Mouse (Mus musculus) hindbrain, embryonic 16.5 days (tissue): ENCODE results near the gene Gm17428. TPM values are rescaled to one million over a fixed set of nuclear protein-coding genes. Genes with fewer than 3 reads are reported as not detected.
"Not testable (repeated sequence)": the region's sequence is repeated elsewhere in the genome, so short reads cannot be mapped to it uniquely, and the experiment has no call there.

ENCODE experiments used
- ATAC-seq: fragments of 200-750 bp; cut with Nextera tagmentation; 2 replicates; pipeline ENCODE4 v1.8.0; 2017; ENCODE audit warnings: moderate TSS enrichment, moderate library complexity
- H3K27ac ChIP-seq: fragments of 300-500 bp; sonication (generic); 2 replicates; pipeline ENCODE4 v1.5.1; 2014; ENCODE audit warnings: low read depth, mild to moderate bottlenecking, control low read depth, low read length, moderate library complexity
- H3K27me3 ChIP-seq: fragments of 300-500 bp; sonication (generic); replicated peaks from 2 replicates; pipeline ENCODE4 v1.6.1; 2014; ENCODE audit warnings: low read length; ENCODE audit not compliant: control insufficient read depth, insufficient read depth
- H3K36me3 ChIP-seq: fragments of 300-500 bp; sonication (generic); 2 replicates; pipeline ENCODE4 v1.6.1; 2014; ENCODE audit warnings: mild to moderate bottlenecking, low read length, moderate library complexity, mixed read lengths; ENCODE audit not compliant: control insufficient read depth, insufficient read depth
- H3K4me1 ChIP-seq: fragments of 300-500 bp; sonication (generic); 2 replicates; pipeline ENCODE4 v1.6.1; 2014; ENCODE audit warnings: low read depth, low read length; ENCODE audit not compliant: control insufficient read depth, insufficient read depth
- H3K4me2 ChIP-seq: fragments of 300-500 bp; sonication (generic); 2 replicates; pipeline ENCODE4 v1.6.1; 2014; ENCODE audit warnings: mild to moderate bottlenecking, low read length, control low read depth, moderate library complexity
- H3K4me3 ChIP-seq: fragments of 300-500 bp; sonication (generic); 2 replicates; pipeline ENCODE4 v1.5.1; 2014; ENCODE audit warnings: mild to moderate bottlenecking, low read length, control low read depth, moderate library complexity
- H3K9ac ChIP-seq: fragments of 300-500 bp; sonication (generic); 2 replicates; pipeline ENCODE4 v1.6.1; 2014; ENCODE audit warnings: low read depth, mild to moderate bottlenecking, control low read depth, low read length, moderate library complexity
- H3K9me3 ChIP-seq: fragments of 300-500 bp; sonication (generic); 2 replicates; pipeline ENCODE4 v1.6.1; 2014; ENCODE audit warnings: mild to moderate bottlenecking, low read length, moderate library complexity; ENCODE audit not compliant: control insufficient read depth
- WGBS: fragments of 180-500 bp; shearing (Covaris S2); extraction: QIAGEN DNeasy Blood & Tissue Kit; methylation state at CpG from one replicate; pipeline ENCODE4 v1.1.7; 2014; 5-methylcytosine and 5-hydroxymethylcytosine counted together
- polyA plus RNA-seq: library from polyadenylated mRNA; unstranded; fragments of >200 nt; fragmentation: Nextera tagmentation; extraction: Ambion mirVana; gene quantifications from 2 replicates; pipeline ENCODE4 v1.2.1, GENCODE M21; 2015

Gm17428 gene
- polyA plus RNA-seq, 1 experiment from 2014 or later: not detected

DNA sequence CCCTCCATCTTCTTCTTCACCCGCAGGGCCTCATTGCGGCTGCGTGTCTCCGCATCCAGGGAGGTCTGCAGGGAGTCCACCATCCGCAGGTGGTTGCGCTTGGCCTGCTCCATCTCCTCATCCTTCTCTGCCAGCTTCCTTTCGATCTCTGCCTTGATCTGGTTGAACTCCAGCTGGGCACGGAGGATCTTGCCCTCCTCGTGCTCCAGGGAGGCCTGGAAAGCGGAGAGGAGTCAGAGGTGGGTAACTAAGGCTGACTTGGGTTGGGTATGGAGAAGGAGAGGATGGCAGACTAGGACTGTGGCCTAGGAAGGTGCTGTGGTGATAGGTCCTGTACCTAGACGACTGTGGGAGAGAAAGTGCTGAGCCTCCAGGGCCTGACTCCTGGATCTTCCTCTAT lies 29.7 kb upstream of the Gm17428 start:
- whole genome bisulfite sequencing: 82% methylated on average over 10 of the region's 11 CpGs
- not testable (repeated sequence) for H3K9me3 ChIP-seq, H3K9ac ChIP-seq, H3K27me3 ChIP-seq, H3K4me1 ChIP-seq, ATAC-seq, H3K4me3 ChIP-seq, H3K36me3 ChIP-seq, H3K27ac ChIP-seq, H3K4me2 ChIP-seq

- Histone ChIP-seq H3K4me2 (no peak overlapping the region), H3K9ac (no peak overlapping the region), H3K27me3 (no peaks in the 10 kb centered on the region), H3K36me3 (no peaks in the 10 kb centered on the region), H3K9me3 (no peaks in the 10 kb centered on the region), H3K4me3 (no peak overlapping the region), H3K27ac (no peak overlapping the region), H3K4me1 (no peaks in the 10 kb centered on the region)
- 87% methylated on average over 9 of the region's 9 CpGs for WGBS
- no peak for ATAC-seq
Observed at GRCm38 (mm10) chr14:54948781-54949180, 28.0 kb upstream of the Gm17428 start.

DNA sequence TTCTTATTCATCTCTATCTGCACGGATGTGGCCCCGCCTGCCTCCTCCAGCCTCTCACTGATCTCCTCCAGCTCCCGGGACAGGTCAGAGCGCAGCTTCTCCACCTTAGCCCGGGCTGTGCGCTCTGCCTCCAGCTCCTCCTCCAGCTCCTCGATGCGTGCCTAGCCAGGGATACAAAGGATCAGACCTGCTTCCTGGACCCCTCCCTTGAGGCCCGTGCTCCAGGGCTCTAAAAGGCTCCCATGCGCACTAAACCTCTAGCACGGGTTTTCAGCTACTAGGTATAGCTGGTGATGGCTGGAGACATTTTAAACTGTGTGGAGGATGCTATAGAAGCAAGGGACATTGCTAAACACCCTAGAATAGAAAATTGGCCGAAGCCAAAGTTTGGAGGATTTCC lies 26.2 kb upstream of the Gm17428 start:
- no peak overlapping the region for H3K4me3 ChIP-seq
- ATAC-seq: no peak

GRCm38 (mm10) chr14:54951587-54951986 lies 25.1 kb upstream of the Gm17428 start:
- Histone ChIP-seq H3K4me3 (no peak overlapping the region), H3K27me3 (no peaks in the 10 kb centered on the region), H3K27ac (no peak overlapping the region), H3K4me2 (no peak overlapping the region), H3K9me3 (no peaks in the 10 kb centered on the region), H3K9ac (no peak overlapping the region), H3K4me1 (no peaks in the 10 kb centered on the region), H3K36me3 (no peaks in the 10 kb centered on the region)
- 90% methylated on average over 6 of the region's 6 CpGs for WGBS
- ATAC-seq: no peak

More for the DNA sequence above, 26.2 kb upstream of the Gm17428 start:
- H3K9ac ChIP-seq: no peak overlapping the region
- H3K9me3 ChIP-seq: no peaks in the 10 kb centered on the region
- WGBS: 64% methylated on average over 12 of the region's 12 CpGs
- H3K36me3 ChIP-seq: no peaks in the 10 kb centered on the region
- H3K4me2 ChIP-seq: no peak overlapping the region
- H3K27me3 ChIP-seq: no peaks in the 10 kb centered on the region
- H3K27ac ChIP-seq: no peak overlapping the region
- no peaks in the 10 kb centered on the region for H3K4me1 ChIP-seq

- Histone ChIP-seq H3K4me3 (no peak overlapping the region), H3K4me2 (no peak overlapping the region), H3K36me3 (no peaks in the 10 kb centered on the region), H3K9ac (no peak overlapping the region), H3K4me1 (no peaks in the 10 kb centered on the region), H3K9me3 (no peaks in the 10 kb centered on the region), H3K27ac (no peak overlapping the region), H3K27me3 (no peaks in the 10 kb centered on the region)
- ATAC-seq: no peak
- 94% methylated on average over 8 of the region's 8 CpGs for WGBS
Observed at GRCm38 (mm10) chr14:54953664-54954206, 23.0 kb upstream of the Gm17428 start.

DNA sequence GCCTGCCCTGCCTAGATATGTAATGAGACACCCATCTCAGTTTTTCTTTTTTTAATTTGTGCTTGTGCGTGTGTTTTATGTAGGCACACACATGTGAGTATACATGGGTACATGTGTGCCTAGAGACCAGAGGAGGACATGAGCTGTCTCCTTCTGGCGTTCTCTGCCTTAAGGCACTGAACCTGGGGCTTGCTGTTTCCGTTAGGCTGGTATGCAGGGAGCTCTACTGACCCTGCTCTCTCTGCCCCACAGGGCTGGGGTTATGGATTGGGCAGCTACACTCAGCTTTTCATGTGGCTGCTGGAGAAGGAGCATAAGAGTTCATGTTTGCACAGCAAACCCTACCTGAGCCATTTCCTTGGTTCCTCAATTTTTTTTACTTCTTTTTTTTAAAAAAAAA lies 22.3 kb upstream of the Gm17428 start:
- no peak overlapping the region for H3K4me3 ChIP-seq

DNA sequence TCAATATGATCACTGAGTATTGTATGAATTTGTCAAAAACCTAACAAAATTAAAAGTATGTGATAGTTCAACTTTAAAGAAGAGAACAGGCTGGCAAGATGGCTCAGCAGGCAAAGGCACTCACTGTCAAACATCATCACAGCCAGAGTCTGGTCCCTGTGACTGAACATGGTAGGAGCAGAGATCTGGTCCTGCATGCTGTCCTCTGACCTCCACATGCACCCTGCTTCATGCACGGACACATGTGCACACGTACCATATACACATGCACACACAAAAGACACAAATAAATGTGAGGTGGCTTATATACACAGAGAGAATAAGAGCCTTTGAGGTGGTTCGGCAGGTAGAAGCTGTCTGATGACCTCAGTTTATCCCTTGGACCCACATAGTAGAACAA lies 21.3 kb upstream of the Gm17428 start:
- WGBS: 90% methylated on average over 3 of the region's 3 CpGs
- H3K27ac ChIP-seq: no peak overlapping the region
- H3K4me1 ChIP-seq: no peaks in the 10 kb centered on the region
- no peak overlapping the region for H3K9ac ChIP-seq
- ATAC-seq: no peak
- no peak overlapping the region for H3K4me2 ChIP-seq
- no peak overlapping the region for H3K4me3 ChIP-seq
- no peaks in the 10 kb centered on the region for H3K27me3 ChIP-seq
- H3K36me3 ChIP-seq: no peaks in the 10 kb centered on the region
- no peaks in the 10 kb centered on the region for H3K9me3 ChIP-seq

More for the DNA sequence above, 22.3 kb upstream of the Gm17428 start:
- Histone ChIP-seq H3K27ac (no peak overlapping the region), H3K27me3 (no peaks in the 10 kb centered on the region), H3K36me3 (no peaks in the 10 kb centered on the region), H3K4me1 (no peaks in the 10 kb centered on the region), H3K9ac (no peak overlapping the region), H3K4me2 (no peak overlapping the region), H3K9me3 (no peaks in the 10 kb centered on the region)
- ATAC-seq: no peak
- WGBS: 84% methylated on average over 3 of the region's 3 CpGs

DNA sequence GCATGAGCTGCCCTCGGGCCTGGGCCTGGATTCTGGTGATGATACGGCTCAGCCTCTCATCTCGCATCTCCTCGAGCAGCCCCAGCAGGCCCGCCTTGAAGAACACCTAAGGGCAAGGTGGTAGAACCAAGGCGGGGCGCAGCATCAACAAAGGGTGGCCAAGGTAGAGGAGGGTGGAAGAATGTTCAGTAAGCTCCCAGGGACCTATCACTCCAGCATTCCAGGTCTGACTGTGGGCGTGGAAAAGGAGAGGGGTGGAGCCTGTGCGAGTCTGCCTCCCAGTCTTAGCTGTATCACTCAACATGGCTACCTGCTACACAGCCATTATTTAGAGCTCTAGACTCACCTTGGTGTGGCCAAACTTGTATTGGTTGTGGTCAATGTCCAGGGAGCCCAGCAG lies 20.2 kb upstream of the Gm17428 start:
- H3K4me2 ChIP-seq: no peak overlapping the region
- no peaks in the 10 kb centered on the region for H3K9me3 ChIP-seq
- H3K36me3 ChIP-seq: no peaks in the 10 kb centered on the region
- no peak overlapping the region for H3K4me3 ChIP-seq
- ATAC-seq: no peak
- WGBS: 85% methylated on average over 9 of the region's 9 CpGs
- H3K27ac ChIP-seq: no peak overlapping the region
- H3K9ac ChIP-seq: no peak overlapping the region
- H3K27me3 ChIP-seq: no peaks in the 10 kb centered on the region
- H3K4me1 ChIP-seq: no peaks in the 10 kb centered on the region

- no peaks in the 10 kb centered on the region for H3K36me3 ChIP-seq
- no peak overlapping the region for H3K27ac ChIP-seq
- ATAC-seq: no peak
- no peak overlapping the region for H3K4me3 ChIP-seq
- no peaks in the 10 kb centered on the region for H3K9me3 ChIP-seq
- WGBS: 85% methylated on average over 4 of the region's 4 CpGs
- H3K9ac ChIP-seq: no peak overlapping the region
- H3K4me1 ChIP-seq: no peaks in the 10 kb centered on the region
- H3K27me3 ChIP-seq: no peaks in the 10 kb centered on the region
- no peak overlapping the region for H3K4me2 ChIP-seq
Observed at GRCm38 (mm10) chr14:54958503-54958902, 18.2 kb upstream of the Gm17428 start.

DNA sequence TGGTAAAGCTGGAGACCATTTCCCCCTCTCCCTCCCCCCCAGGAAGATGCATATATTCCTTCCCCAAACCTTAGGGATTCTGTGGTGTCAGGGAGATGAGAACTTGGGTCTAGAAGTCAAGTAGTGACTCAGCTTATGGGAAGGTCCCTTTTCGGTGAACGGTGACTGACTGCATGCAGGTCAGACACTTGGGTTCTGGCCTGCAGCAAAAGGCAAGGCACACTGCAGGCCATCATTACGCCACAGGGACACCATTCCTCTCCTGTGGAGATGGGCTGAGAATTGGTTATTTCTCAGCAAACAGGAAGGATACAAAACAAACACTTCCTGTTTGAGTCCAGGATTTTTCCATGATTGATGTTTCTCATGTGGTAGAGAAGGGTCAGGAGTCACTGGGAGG lies 17.5 kb upstream of the Gm17428 start:
- no peaks in the 10 kb centered on the region for H3K27me3 ChIP-seq
- H3K4me3 ChIP-seq: no peak overlapping the region
- H3K4me1 ChIP-seq: no peaks in the 10 kb centered on the region
- H3K4me2 ChIP-seq: no peak overlapping the region
- no peak for ATAC-seq
- no peaks in the 10 kb centered on the region for H3K9me3 ChIP-seq
- H3K36me3 ChIP-seq: no peaks in the 10 kb centered on the region
- no peak overlapping the region for H3K27ac ChIP-seq
- no peak overlapping the region for H3K9ac ChIP-seq
- 92% methylated on average over 3 of the region's 3 CpGs for WGBS
